Mouse (Mus musculus): ENCODE measurements around the gene Igf1. TPM values are rescaled to one million over a fixed set of nuclear protein-coding genes. Genes with fewer than 3 reads are reported as not detected.

Igf1 gene
- polyA plus RNA-seq (2012) = 0.01 and 0.25 TPM in 2 replicates

GRCm38 (mm10) chr10:87858013-87858806 lies at the start of gene Igf1:
Gene Igf1, plus strand, starts transcription at chr10:87858265.

Other genes with a start within 250 kb of the Igf1 start
- not detected in 2 replicates for gene Pmch, start 232.8 kb downstream of the Igf1 start, polyA plus RNA-seq (2012)

All from megakaryocyte-erythroid progenitor cell, adult 5 weeks (primary cell).